Mouse (Mus musculus) kidney, embryonic 16.5 days (tissue): ENCODE measurements around the gene Itga9. TPM values are rescaled to one million over a fixed set of nuclear protein-coding genes. Genes with fewer than 3 reads are reported as not detected.

Experiments used
- ATAC-seq: fragments of 200-750 bp; cut with Nextera tagmentation; 2 replicates; pipeline ENCODE4 v1.8.0; 2017; ENCODE audit warnings: moderate TSS enrichment; ENCODE audit not compliant: low FRiP score, low TSS enrichment
- H3K27ac ChIP-seq: fragments of 300-500 bp; sonication (generic); 2 replicates; pipeline ENCODE4 v1.5.1; 2014; ENCODE audit warnings: low read length
- H3K27me3 ChIP-seq: fragments of 300-500 bp; sonication (generic); 2 replicates; pipeline ENCODE4 v1.6.1; 2014; ENCODE audit warnings: low read length, control low read depth, mixed read lengths; ENCODE audit not compliant: insufficient read depth
- H3K36me3 ChIP-seq: fragments of 300-500 bp; sonication (generic); 2 replicates; pipeline ENCODE4 v1.6.1; 2014; ENCODE audit warnings: low read length, control low read depth, mixed read lengths; ENCODE audit not compliant: insufficient read depth
- H3K4me1 ChIP-seq: fragments of 300-500 bp; sonication (generic); 2 replicates; pipeline ENCODE4 v1.6.1; 2014; ENCODE audit warnings: low read length, control low read depth, mixed read lengths; ENCODE audit not compliant: insufficient read depth
- H3K4me2 ChIP-seq: fragments of 300-500 bp; sonication (generic); replicated peaks from 2 replicates; pipeline ENCODE4 v1.6.1; 2014; ENCODE audit warnings: low read depth, low read length
- H3K4me3 ChIP-seq: fragments of 300-500 bp; sonication (generic); 2 replicates; pipeline ENCODE4 v1.5.1; 2014; ENCODE audit warnings: mild to moderate bottlenecking, low read length
- H3K9ac ChIP-seq: fragments of 300-500 bp; sonication (generic); replicated peaks from 2 replicates; pipeline ENCODE4 v1.6.1; 2014; ENCODE audit warnings: low read length
- H3K9me3 ChIP-seq: fragments of 300-500 bp; sonication (generic); 2 replicates; pipeline ENCODE4 v1.6.1; 2016; ENCODE audit warnings: low read length, control low read depth
- WGBS: fragments of 180-500 bp; shearing (Covaris S2); extraction: QIAGEN DNeasy Blood & Tissue Kit; methylation state at CpG from one replicate; pipeline ENCODE4 v1.1.7; 2014; 5-methylcytosine and 5-hydroxymethylcytosine counted together
- polyA plus RNA-seq: library from polyadenylated mRNA; unstranded; fragments of >200 nt; fragmentation: Nextera tagmentation; extraction: Ambion mirVana; gene quantifications from 2 replicates; pipeline ENCODE4 v1.2.1, GENCODE M21; 2015

The Itga9 gene
- polyA plus RNA-seq, 1 experiment from 2014 or later, result 10.8 TPM

DNA sequence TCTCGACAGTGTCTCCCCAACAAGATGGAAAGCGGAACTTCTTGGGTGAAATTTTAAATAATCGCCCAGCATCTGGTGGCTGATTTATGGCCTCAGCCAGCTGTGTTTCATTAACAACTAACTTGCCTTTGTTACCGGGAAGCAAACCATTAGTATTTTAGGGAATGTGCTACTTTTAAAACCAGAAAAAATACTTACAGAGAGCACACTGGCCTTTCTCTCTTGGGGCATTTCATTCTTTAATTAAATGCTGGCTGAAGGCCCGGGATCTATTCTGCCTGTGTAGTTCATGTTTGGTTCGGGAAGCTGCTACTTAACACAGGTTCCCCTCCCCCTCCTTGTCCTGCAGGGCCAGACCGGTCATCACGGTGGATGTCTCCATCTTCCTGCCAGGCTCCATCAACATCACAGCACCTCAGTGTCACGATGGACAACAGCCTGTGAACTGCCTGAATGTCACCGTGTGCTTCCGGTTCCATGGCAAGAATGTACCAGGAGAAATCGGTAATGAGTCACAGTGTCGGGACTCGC, 82.5 kb downstream of the Itga9 start:
- Histone ChIP-seq H3K9ac (no peak overlapping the region), H3K36me3 (peaks cover 12% of the 10 kb centered on the region), H3K4me2 (no peak overlapping the region), H3K9me3 (no peaks in the 10 kb centered on the region), H3K4me1 (peaks cover 31% of the 10 kb centered on the region), H3K27ac (peak overlapping the region; percentile 67), H3K27me3 (no peaks in the 10 kb centered on the region), H3K4me3 (no peak overlapping the region)
- peak; percentile 41; the same call in 1 of the 2 replicates for ATAC-seq
- WGBS, result 32% methylated on average over 14 of the region's 14 CpGs

DNA sequence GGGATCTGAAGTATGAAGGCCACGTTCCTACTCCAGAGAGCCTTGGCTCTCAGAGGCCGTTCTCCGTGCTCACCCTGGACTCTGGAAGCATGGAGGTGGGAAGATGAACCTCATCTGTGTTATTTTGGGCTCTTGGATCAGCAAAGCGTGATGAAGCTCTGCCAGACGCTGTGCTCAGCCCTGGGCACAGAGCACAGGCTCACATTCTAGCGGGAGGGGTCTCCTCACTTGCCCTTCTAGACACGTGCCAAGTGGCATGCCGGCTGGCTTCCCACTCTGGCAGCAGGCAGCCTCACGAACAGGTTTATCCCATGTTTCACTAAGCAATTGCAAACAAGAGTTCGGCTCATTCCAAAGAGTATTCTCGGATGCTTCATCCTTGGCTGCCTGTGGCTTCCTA, 86.8 kb downstream of the Itga9 start:
- no peak overlapping the region for H3K27ac ChIP-seq
- 74% methylated on average over 11 of the region's 11 CpGs for WGBS
- no peak overlapping the region for H3K9ac ChIP-seq
- peaks cover 8% of the 10 kb centered on the region for H3K36me3 ChIP-seq
- H3K4me2 ChIP-seq, result no peak overlapping the region
- H3K4me1 ChIP-seq, result peaks cover 31% of the 10 kb centered on the region
- H3K9me3 ChIP-seq, result no peaks in the 10 kb centered on the region
- ATAC-seq, result no peak
- H3K27me3 ChIP-seq, result no peaks in the 10 kb centered on the region
- no peak overlapping the region for H3K4me3 ChIP-seq

DNA sequence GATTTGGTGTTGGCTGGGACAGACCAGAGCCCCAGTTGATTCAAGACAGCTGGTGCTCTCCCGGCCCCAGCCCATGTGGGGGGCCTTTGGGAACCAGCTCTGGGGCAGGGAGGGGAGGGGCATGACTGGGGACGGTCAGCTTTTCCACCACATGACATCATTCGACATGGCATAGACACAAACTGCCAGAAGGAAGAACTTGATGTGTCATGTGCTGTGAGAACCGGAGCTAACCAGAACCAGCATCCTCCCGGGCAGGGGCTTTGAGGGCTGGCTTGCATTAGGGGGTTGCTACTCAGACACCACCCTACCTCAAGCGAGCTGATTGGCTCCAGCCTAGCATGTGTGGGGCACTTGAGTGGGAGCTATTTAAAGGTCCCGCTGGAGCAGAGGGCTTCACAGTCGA, 87.9 kb downstream of the Itga9 start:
- H3K36me3 ChIP-seq, result peaks cover 8% of the 10 kb centered on the region

GRCm38 (mm10) chr9:118698191-118698590, 91.7 kb downstream of the Itga9 start:
- ATAC-seq, result no peak
- H3K27ac ChIP-seq, result no peak overlapping the region; the same call in 1 of the 2 replicates

More for the DNA sequence above, 87.9 kb downstream of the Itga9 start:
- peak; percentile 69 for ATAC-seq
- H3K9ac ChIP-seq, result no peak overlapping the region
- 0 out of 2 replicates have a peak overlapping the region, but pooled peaks have one; percentile 4 for H3K27ac ChIP-seq
- no peaks in the 10 kb centered on the region for H3K9me3 ChIP-seq
- peaks cover 20% of the 10 kb centered on the region for H3K4me1 ChIP-seq
- H3K27me3 ChIP-seq, result no peaks in the 10 kb centered on the region
- H3K4me3 ChIP-seq, result no peak overlapping the region
- 71% methylated on average over 8 of the region's 8 CpGs for WGBS
- H3K4me2 ChIP-seq, result no peak overlapping the region

GRCm38 (mm10) chr9:118699716-118700115, 93.2 kb downstream of the Itga9 start:
- Histone ChIP-seq H3K9ac (no peak overlapping the region), H3K4me2 (no peak overlapping the region), H3K9me3 (no peaks in the 10 kb centered on the region), H3K27ac (no peak overlapping the region), H3K36me3 (no peaks in the 10 kb centered on the region; the same call in 1 of the 2 replicates), H3K27me3 (no peaks in the 10 kb centered on the region), H3K4me3 (no peak overlapping the region), H3K4me1 (peaks cover 20% of the 10 kb centered on the region)
- ATAC-seq, result no peak
- WGBS, result 72% methylated on average over 4 of the region's 4 CpGs

More at GRCm38 (mm10) chr9:118698191-118698590, 91.7 kb downstream of the Itga9 start:
- Histone ChIP-seq H3K27me3 (no peaks in the 10 kb centered on the region), H3K4me3 (no peak overlapping the region), H3K4me1 (peaks cover 30% of the 10 kb centered on the region), H3K36me3 (no peaks in the 10 kb centered on the region; the same call in 1 of the 2 replicates), H3K9ac (no peak overlapping the region), H3K9me3 (no peaks in the 10 kb centered on the region), H3K4me2 (no peak overlapping the region)
- WGBS, result 61% methylated on average over 8 of the region's 8 CpGs

DNA sequence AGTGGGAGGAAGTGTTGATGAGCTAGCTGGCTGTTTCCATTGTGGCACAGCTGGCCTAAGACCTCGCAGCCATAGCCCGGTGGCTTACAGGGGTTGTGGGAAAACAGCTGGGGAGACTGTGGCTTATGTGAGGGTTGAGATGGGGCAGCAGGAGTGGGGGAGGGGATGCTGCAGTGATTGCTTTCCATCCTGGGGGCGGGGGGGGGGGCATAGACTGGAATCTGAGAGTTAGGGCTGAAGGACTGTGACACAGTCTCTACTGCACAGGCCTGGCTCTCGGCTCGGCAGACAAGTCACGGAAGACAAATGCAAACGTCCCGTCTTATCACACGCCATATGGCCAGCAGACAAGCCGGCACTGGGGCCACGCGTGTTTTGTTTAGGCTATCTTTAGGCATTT, 94.4 kb downstream of the Itga9 start:
- H3K4me2 ChIP-seq, result no peak overlapping the region
- no peaks in the 10 kb centered on the region for H3K27me3 ChIP-seq
- 21% methylated on average over 12 of the region's 12 CpGs for WGBS
- no peak overlapping the region for H3K9ac ChIP-seq
- H3K27ac ChIP-seq, result 0 out of 2 replicates have a peak overlapping the region, but pooled peaks have one; percentile 17
- H3K4me3 ChIP-seq, result no peak overlapping the region
- peaks cover 29% of the 10 kb centered on the region for H3K4me1 ChIP-seq
- no peaks in the 10 kb centered on the region for H3K9me3 ChIP-seq
- ATAC-seq, result peak; percentile 75
- H3K36me3 ChIP-seq, result no peaks in the 10 kb centered on the region; the same call in 1 of the 2 replicates

DNA sequence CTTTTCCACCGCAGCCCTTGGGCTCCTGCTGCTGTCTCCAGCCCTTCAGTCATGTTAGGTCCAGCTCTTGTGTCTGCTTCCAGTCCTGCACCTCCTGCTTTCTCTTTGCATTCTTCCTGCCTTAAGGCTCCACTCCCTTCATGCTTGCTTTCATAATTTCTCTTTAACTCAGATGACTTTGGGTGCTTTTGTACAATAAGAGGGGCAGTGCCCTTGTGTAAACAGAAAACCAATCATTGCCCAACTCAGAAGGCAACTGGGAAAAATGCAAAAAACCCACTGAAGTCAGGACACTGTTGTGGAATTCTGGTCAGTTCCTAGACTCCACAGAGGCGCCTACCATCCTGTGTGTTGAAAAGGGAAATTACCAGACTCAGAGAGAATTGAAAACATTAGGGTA, 95.3 kb downstream of the Itga9 start:
- Histone ChIP-seq H3K4me3 (no peak overlapping the region), H3K27me3 (no peaks in the 10 kb centered on the region), H3K4me1 (peaks cover 37% of the 10 kb centered on the region), H3K4me2 (no peak overlapping the region), H3K9me3 (no peaks in the 10 kb centered on the region), H3K27ac (no peak overlapping the region), H3K36me3 (no peaks in the 10 kb centered on the region; the same call in 1 of the 2 replicates), H3K9ac (no peak overlapping the region)
- whole genome bisulfite sequencing, result 88% methylated on average over 2 of the region's 2 CpGs
- no peak for ATAC-seq

DNA sequence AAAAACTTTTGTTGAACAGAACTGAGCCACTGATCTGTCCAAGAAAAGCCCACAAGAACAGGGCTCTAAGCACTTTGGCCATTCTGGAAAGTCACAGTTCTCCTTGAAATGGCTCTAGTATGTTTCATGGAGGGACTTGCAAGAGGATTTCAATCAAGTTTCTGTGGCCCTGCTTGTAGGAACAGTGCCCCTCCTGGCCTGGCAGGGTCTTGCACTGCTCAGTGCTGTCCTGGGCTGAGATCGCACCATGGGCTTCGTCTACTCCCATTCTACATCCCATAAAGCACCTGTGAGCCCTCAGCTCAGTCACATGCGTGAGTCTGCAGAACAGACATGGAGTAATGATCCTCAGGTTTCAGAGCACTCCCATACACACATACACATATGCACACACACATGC, 96.7 kb downstream of the Itga9 start:
- peaks cover 2% of the 10 kb centered on the region; the same call in 1 of the 2 replicates for H3K9me3 ChIP-seq
- H3K9ac ChIP-seq, result no peak overlapping the region
- 89% methylated on average over 3 of the region's 3 CpGs for WGBS
- no peak overlapping the region for H3K4me2 ChIP-seq
- H3K4me1 ChIP-seq, result peaks cover 37% of the 10 kb centered on the region
- H3K27ac ChIP-seq, result no peak overlapping the region
- no peak for ATAC-seq
- H3K36me3 ChIP-seq, result peaks cover 2% of the 10 kb centered on the region; the same call in 1 of the 2 replicates
- H3K4me3 ChIP-seq, result no peak overlapping the region
- no peaks in the 10 kb centered on the region for H3K27me3 ChIP-seq

- peak overlapping the region; percentile 21; the same call in 1 of the 2 replicates for H3K4me2 ChIP-seq
- no peak overlapping the region for H3K4me3 ChIP-seq
- H3K9me3 ChIP-seq, result peaks cover 3% of the 10 kb centered on the region; the same call in 1 of the 2 replicates
- H3K4me1 ChIP-seq, result peaks cover 39% of the 10 kb centered on the region
- H3K36me3 ChIP-seq, result 0 out of 2 replicates have a peak, but pooled peaks cover 3% of the 10 kb centered on the region
- peak; percentile 56; the same call in 1 of the 2 replicates for ATAC-seq
- no peaks in the 10 kb centered on the region for H3K27me3 ChIP-seq
- H3K27ac ChIP-seq, result peak overlapping the region; percentile 76
- no peak overlapping the region for H3K9ac ChIP-seq
- 53% methylated on average over 14 of the region's 14 CpGs for WGBS
Measured at GRCm38 (mm10) chr9:118705381-118706074, 99.0 kb downstream of the Itga9 start.
